Mouse (Mus musculus): ENCODE measurements around the gene Car14.
A peak's percentile ranks its signal among the peaks of the same experiment; 100 is the strongest.
"Not testable (repeated sequence)": the region's sequence is repeated elsewhere in the genome, so short reads cannot be mapped to it uniquely, and the experiment has no call there.

Gene Car14

DNA sequence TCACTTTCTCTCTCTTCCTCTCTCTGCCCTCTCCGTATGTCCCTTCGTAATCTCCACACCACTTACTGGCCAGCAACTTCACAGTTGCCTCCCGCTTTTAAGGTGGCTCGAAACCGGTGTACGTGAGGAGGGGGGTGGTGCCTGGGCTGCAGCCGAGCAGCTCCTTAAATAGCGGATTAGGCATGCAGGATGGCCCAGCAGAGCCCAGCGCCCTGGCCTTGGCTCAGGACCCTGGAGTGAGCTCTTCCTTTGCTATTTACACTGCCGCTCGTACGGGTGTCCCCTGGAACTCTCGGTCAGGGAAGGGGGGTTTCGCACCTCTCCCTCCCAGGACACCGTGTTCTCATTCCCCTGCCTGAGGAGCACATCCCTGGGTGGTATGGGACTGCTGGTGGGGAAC lies at the start of gene Car14:
Car14 (minus strand) TSS at position 124 of the 400 bp plus-strand sequence.
- no peak for DNase-seq

DNA sequence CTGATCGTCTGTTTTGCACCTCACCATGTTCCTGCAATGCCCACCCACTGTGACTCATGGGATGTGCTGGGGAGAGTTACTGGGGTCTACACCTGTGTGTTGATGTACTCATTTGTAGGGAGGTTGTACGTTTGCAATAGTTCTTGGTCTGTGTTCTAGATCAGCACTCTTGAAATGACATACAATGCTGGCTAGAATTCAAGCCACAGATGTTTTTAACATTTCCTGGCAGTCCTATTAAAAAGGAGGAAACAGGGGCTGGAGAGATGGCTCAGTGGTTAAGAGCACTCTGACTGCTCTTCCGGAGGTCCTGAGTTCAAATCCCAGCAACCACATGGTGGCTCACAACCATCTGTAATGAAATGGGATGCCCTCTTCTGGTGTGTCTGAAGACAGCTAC lies 49.0 kb upstream of the Car14 start:
- DNase-seq = no peak

DNA sequence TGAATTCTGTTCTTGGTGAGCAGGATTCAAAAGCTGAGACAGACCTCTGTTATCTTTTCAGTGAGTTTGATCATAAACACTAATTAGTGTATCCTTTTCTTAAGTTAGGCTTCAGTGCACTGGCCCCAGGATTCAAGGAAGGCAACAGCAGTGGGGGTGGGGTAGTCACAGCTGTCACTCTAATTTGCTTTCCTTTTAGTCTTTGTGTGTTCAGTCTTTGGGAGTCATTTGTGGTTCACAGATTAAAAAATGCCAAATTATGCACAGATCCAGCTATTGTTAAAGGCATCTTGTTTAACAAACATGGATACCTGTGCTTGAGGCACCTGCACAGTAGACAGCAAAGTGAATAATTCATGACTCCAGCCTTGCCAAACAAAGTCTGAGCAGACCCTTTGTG lies 48.5 kb upstream of the Car14 start:
- no peak for DNase-seq

DNA sequence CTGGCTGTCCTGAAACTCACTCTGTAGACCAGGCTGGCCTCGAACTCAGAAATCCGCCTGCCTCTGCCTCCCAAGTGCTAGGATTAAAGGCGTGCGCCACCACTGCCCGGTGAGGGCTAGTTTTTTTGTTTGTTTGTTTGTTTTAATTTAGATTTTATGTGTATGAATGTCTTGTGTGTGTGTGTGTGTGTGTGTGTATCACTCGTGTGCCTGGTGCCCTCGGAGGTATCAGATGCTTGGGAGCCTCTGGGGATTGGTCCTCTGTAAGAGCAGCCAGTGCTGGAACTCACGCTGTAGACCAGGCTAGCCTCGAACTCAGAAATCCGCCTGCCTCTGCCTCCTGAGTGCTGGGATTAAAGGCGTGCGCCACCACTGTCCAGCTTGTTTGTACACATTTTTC lies 47.1 kb upstream of the Car14 start:
- DNase-seq = not testable (repeated sequence)

DNA sequence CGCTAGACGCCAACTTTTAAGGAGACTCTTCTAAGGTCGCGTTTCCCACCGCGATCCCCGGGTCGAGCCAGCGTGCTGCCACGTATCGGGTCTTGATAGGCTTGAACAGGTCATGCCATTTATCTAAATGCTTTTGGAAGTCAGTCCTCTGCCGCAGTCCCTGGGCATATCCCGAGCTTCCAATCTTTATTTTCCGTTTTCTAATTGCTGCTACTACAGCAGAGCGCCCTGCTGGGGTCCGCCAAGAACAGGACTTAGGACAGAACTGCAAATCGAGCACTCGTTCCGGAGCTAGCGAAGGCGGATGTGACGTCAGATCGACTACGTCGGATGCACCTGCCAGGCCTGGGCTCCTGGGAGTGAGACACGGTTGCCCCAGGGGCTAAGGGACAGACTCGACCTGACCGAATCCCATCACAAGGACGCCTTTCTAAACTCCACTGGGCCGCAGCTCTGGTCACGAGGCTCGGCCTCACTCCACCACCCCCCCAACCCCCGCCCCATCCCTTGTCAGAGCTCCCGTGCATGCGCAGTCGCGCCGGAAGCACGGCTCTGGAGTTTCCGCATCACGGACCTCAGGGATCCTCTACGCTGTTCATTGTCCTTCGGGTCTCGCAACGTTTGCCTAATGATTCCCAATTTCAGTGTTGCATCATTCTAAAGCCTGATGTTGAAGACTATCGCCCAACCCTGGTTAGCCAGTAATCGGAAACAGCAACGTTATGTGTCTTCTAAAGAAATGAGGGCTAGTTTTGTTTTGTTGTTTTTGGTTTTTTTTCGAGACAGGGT lies 46.5 kb upstream of the Car14 start:
- DNase-seq = peak; percentile 90

DNA sequence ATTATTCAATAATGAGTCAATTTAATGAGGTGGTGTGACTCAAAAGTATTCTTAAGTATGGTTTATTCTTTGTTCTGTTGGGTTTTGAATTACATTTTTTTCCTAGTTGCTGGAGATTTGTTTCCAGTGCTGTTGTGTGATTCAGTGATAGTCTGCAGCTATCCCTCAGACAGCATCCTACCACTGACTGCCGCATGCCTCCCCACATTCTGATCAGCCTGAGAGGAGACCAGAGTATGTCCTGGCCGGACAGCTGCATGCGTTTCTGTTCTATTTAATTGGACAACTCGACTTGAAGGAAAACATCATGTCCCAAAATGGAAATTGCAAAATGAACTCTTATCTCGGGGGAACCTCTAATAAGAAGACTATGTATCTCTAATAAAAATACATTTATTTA lies 43.8 kb upstream of the Car14 start:
- DNase-seq = no peak

DNA sequence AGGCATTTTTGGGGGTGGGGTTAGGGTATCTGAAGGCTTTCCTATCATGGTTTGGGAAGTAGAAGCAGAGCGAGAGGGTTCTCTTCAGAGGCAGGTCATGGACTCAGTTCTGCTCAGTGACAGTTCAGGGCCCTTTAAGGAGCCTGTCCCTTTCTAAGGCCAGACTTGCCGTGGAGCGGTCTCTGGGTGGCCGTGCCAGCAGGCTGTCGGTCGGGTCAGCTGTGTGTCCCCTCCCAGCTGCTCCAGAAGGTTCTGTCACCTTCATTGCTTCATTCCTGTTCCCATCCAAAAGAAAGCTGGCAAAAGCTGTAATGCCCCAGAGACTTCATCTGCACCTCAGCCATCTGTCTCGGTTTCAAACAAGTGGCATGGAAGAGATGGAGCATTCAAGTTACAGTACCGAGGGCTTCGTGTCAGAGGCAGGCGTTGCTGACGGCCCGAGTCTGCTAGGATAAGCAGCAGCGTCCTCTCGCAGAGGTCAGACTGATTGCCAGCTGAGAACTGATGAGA lies 41.3 kb upstream of the Car14 start:
- no peak for DNase-seq

DNA sequence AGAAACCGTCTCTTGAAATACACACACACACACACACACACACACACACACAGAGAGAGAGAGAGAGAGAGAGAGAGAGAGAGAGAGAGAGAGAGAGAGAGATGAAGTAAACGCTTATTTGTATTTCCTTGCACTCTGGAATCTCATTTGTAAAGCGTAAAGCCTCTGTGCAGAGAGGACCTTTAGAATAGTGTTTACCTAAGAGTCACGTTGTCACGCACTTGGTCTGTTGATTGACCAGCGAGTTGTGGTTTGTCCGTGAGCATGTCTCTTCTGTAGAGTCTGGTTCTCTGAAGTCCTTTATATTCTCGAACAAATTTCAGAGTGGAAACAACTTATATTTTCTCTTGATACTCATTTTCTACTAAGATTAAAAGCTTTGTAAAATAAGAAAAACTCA lies 40.3 kb upstream of the Car14 start:
- no peak for DNase-seq

DNA sequence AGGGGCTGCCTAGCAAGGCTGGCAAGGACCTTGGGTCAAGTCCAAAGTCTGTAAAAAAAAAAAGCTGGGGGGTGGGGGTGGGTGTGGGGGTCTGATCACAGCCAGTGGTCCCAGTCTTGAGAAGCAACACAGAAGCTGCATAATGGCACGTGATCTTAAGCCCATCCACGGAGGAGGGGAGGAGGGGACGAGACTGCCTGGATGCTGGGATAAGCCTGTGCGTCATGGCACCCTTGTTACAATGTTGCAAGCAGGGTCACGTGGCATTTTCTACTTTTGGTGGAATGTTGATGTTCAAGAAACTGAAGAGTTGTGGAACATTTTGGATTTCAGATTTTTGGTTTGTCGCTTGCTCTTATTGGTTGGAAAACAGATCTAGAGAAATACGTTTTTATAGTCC lies 38.7 kb upstream of the Car14 start:
- DNase-seq = no peak

DNA sequence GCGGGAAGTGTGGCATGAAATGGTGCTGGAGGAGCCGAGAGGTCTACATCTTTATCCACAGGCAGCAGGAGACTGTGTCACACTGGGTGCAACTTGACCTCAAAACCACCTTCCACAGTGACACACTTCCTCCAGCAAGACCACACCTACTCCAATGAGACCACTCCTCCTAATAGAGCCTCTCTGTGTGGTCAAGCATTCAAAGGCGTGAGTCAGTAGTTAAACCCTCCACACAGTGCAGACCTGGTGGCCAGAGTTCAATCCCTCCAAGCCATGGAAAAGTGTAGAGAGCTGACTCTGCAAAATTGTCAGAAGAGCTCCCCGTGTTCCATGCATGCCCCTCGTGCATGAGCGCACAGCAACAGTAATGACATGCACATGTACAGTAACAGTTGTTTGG lies 38.3 kb upstream of the Car14 start:
- DNase-seq = no peak

DNA sequence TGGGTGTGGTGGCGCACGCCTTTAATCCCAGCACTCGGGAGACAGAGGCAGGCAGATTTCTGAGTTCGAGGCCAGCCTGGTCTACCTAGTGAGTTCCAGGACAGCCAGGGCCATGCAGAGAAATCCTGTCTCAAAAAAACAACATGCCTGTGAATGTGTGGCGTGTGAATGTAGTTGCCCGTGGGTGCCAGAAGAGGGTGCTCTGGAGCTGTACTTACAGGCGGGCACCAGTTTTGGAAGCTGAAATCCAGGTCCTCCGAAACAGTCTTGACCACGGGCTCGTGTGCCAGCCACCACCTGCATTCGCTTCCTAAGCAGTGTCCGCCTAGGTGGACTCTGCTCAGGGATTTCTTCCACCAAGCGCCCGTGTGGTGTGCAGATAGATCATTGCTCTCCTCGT lies 34.3 kb upstream of the Car14 start:
- DNase-seq = no peak

DNA sequence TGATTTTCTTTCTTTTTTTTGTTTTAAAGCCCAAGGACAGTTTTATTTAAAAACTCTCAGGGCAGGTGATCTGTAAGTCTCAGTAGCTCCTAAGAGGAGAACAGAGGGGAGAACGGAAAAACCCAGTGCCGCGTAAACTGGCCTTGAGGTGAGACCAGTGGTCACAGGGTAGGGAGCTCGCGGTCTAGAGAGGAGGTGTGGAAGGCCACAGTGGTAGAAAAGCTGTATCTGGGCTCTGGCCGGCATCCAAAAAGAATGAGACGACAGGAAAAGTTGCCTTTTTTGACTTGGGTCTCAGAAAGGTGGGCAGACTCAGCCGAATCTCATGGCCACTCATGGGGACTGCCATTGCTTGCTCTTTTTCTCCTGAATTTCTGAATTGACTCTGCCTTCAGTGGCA lies 33.7 kb upstream of the Car14 start:
- DNase-seq = no peak

DNA sequence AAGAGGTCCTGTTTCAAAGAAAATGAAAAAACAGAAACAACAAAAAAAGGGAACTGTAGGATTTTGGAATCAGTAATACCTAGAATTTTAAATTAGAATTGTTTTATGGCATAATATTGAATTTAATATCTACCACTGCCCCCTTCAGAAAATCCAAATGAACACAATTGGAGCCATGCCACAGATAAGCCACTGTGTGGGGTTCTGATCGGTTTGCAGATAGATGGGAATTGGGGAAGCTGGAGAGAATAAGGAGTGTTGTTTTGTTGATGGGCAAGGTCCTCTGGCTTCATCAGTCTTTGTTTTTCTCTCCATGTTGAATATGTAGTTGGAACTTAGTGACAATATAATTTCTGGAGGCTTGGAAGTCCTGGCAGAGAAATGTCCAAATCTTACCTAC lies 30.0 kb upstream of the Car14 start:
- no peak for DNase-seq

DNA sequence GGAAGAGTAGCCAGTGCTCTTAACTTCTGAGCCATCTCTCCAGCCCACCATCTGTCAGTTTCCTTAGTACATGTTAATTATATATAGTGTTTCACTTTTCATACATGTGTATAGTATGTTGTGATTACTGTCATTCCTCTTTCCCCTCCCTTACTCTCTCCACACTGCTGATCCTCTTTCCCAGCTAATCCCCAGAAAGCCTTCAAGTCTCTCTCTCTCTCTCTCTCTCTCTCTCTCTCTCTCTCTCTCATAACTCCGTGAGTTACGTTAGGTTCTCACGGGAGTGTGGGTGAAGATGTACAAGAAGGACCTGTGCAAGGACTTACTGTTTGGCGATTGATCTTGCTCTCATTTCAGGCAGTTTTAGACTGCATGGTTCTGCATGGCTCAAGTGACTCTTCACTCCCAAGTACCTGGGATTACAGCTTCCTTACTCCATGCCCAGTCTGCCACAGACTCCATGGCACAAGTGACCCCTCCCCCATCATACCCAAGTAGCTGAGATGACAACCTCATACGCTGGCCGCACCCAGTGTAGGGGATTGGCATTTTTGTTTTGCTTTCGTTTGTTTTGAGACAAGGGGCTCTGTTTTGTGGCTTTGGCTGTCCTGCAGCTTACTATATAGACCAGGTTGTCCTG lies 28.7 kb upstream of the Car14 start:
- no peak for DNase-seq

DNA sequence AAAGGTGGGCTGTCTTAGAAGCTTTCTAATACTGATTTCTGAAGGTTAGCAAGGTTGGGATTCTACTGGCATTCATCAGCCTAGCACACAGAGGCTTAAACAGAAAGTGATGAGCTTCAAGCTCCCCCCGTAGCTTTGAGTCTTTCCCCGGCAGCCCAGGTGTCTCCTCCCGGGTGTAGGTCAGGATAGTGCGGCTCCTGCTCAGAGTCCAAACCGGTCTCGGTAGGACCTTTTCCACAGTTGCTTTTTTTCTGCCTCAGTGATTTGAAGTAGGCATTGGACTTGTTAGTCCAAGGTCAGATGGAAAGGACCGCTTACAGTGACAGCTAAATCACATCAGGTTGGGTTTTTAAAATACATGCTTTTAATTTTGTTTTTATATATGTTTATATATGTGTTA lies 28.1 kb upstream of the Car14 start:
- DNase-seq = no peak

DNA sequence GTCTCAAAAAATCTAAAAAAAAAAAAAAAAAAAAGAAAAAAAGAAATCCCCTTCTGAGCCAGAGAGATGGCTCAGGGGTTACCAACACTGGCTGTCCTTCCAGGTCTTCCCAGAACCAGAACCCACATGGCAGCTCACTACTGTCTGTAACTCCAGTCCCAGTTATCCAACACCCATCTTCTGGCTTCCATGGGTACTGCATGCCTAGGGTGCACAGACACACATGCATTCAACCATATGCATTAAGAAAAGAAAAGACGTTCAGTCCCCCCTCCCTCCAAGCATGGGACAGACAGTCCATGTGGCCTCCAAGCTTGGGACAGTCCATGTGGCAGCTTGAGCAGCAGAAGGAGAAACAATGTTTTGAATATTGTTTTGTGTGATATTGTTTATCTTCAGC lies 27.7 kb upstream of the Car14 start:
- DNase-seq = no peak

DNA sequence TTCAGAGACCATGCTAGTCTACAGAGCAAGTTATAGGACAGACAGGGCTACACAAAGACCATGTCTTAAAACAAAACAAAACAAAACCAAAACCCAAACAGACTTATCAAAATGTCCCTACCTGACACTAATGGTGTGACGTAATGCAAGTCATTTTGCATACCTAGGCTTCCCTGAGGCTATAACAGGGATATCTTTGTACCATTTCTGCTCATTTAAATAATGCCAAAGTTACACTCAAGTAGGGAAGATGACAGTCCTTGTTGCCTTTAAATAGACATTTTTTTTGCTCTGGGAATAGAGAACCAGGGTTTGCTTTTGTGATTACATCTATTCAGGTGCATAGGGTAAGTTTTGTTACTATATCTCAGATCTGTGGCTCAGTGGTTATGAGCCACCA lies 27.0 kb upstream of the Car14 start:
- DNase-seq = no peak

DNA sequence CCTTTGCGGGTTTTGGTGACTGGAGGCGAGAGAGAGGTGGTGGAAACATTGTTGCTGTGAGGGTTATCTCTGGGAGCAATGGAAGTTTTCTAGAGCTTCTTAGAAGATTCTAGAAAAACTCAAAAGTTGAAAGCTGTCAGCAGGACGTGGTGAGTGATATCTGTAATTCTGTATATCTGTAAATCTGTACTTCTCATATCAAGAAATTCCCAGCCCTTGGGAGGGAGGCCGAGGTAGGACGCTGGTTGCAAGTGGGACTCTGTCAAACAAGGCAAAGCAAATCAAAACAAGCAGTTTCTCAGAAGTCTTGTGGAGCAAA lies 25.9 kb upstream of the Car14 start:
- DNase-seq = no peak

DNA sequence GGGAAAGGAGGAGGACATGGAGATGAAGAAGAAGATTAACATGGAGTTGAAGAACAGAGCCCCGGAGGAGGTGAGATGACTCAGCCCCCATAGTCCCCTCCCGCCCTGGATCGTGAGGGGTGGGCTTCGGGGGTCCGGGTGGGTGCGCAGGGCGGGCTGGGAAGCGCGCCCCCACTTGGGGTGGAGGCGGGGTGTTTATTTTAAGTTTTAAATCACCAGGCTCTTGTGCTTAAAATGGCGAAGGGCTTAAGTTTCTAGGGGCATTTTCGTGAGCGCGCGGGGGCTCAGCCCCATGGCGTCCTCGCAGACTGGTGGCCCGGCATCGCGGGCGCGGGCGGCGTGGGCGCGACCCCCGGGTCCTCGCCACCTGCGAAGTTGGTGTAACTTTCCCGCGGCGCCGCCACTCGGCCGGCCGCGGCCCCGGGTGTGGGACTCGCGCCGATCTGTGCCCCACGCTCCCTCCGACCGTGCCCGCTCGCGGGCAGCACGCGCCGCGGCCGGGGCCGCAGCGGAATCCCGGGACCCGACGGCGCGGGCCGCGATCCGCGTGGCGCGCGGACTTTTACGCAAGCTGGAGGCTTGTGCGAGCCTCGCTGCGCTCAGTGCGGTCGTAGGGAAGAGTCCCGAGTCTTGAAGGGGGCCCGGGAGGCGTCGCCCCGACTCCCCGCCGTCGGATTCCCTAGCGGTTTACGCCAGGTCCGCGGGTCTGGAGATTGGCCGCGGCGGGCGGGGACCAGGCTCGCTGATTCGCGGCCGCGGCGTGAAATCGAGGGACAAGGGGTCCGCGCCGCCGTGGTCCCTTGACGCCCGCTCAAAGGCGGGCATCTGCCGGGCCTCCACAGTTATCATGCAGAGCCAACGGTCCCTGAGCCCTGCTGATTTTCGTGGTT lies 25.3 kb upstream of the Car14 start:
- DNase-seq = peak; percentile 36

DNA sequence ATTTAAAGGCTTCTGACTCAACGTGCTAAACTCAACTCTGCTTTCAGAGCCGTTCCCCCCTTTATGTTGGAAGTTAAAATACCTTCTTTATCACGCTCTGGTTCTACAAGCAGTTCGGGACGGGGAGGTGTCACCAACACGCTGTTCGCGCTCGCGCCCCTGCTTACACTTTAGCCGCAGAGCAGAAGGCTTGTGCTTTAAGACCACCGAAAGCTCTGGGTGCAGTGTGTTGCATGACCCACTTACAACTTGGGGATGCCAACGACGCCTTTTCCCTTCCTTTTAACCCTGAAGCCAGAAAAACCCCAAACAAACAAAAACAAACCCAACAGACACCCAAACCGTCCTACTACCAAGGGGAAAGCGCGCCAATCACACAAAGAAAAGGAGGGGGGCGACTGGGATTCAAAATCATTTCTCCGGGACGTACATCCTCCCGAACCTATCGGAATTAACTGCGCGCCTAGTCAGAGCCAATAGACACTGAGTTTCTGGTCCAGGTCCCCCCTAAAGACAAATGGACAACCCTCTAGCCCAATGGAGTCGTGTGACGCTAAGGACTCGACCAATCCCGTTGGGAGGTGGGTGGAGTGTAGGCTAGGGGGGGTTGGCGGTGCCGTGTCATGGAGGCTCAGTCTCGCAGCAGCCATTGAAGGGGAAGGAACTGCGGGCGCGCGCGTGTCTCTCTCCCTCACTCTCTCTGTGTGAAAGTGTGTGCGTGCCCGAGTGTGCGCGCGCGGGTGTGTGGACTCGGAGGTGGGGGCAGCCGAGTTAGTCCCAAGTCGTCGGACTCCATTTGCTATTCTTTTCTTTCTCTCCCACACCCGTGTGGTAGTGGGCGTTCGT lies 24.4 kb upstream of the Car14 start, which contains the start of gene Anp32e:
Anp32e (plus strand) TSS at position 589 of the 846 bp plus-strand sequence.
- peak; percentile 97 for DNase-seq

DNA sequence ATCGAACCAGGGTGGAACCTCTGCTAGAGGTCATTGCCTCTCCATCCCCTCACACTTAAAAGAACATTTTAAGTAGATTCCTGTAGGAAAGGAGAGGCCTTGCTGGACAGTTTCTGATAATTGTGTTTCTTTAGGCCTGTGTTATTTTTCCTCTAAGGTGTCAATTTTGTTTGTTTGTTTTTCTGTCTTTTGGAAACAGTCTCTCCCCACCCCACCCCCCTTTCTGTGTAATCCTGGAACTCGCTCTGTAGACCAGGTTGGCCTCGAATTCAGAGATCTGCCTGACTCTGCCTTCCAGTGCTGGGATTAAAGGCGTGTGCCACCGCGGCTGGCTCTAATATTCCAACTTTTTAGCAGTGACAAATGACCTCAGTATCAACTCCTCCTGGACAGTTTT lies 23.8 kb upstream of the Car14 start:
- DNase-seq = no peak

DNA sequence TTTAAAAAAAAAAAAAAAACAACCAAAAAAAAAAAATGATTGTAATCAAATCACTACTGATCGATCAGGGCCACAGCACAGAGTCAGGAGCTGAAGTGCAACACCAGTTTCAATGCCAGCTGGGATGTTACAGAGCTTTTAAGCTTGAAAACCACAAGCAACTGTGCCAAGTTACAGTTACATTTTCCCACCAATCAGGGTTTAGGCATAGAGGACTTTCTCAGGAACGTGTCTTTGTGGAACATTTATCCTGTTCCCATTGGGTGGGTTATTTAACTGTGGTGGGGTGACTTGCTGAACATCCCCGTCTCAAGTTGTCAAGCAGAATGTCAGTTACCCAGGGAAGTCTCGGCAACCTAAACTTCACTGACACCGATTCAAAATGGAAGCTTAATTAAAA lies 20.6 kb upstream of the Car14 start:
- DNase-seq = no peak

DNA sequence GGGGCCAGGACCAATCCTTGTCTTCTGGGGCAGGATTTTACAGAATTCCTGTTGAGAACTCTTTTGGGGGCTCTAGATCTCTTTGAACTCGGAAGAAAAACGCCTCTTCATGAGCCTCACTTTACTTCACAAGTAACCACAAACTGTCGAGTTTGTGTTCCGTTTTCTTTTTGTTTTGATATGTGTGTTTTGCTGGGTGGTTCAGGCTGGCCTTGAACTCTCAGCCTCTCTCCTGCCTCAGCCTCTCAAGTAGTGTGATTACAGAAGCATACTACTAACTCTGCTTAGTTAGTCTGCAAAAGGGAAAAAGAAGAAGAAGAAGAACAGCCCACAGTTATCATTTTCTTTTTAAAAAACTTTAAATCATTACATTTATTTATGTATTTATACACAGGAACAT lies 19.7 kb upstream of the Car14 start:
- DNase-seq = no peak

Measured in cerebellum, adult 11 months (tissue).